Mouse (Mus musculus): ENCODE measurements at regions not wholly inside any gene's neighbourhood (a gene's known extent, or its start where the extent isn't known, plus 50 kb on each side); places are given as distances from the start of the nearest gene placed in this dataset.

DNA sequence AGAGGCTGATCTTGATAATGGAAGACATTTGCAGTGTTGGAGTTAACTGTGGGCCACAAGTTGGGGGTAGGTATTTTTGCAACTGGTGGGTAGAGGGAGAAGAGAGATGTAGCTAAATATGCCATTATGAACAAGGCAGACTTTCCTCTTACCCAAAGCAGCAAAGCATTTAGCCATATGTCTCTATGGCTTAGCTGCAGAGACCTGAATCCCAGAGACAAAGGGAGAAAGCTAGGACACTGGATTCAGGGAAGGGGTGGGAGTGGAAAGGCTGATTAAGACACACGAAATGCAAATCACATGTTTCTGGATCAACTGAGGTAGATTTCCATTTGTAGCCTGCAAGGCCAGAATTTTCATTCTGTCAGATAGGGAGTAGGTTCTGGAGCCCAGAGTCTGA is 129.8 kb downstream of the En1 start:
- no peak for TF ChIP-seq CTCF (IDR thresholded peaks at IDR 0.05; ENCODE audit: low read depth)
- TF ChIP-seq EP300 (optimal IDR thresholded peaks at IDR 0.05) = no peak

All from stomach, postnatal 0 days (tissue).